Mouse (Mus musculus) liver, adult (tissue): Measurements from ENCODE around the gene Lgals3bp.

ENCODE experiments used
- GATA4 ChIP-seq: IDR thresholded peaks from 2 replicates; pipeline ENCODE4 v1.6.1; 2014; ENCODE audit warnings: mild to moderate bottlenecking, low read length; ENCODE audit not compliant: insufficient replicate concordance

Lgals3bp gene

DNA sequence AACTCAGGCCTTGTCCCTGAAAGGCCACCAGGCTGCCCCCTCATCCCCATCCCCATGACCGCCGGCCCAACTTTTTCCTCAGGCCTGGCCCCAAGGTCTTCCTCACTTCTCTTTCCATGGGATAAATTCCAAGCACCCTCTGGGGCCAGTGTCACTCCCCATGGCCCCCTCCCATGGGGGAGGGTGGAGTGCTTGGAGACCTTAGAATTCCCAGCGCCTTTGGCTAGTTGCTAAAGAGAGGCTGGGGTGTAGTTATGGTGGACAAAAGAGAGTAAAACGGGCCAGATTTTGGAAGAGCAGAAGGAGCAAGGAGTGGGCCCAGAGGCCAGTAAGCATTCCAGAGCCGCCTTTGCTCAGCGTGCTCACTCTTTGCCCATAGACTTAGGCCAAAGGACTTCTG lies 46.3 kb downstream of the Lgals3bp start, which contains the start of gene Timp2:
Timp2 (minus strand) TSS at position 101 of the 400 bp plus-strand sequence.
- no peak for TF ChIP-seq GATA4

DNA sequence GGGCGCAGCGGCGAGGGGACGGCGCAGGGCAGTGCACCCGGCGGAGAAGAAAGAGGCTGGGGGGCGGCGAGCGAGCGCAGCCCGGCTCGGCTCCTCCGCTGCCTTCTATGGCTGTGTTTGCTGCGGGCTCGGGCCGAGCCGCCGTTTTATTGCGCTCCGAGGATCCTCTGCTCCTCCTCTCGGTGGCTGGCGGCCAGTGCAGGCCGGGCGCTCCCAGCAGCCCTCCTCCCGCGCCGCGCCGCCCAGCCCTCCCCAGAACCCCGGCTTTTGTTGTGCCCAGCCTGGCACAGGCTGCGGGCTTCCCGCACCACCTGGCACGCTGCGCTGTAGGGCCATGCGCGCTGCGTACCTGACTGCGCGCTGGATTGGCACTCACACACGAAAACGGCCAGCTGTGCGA lies 46.7 kb downstream of the Lgals3bp start:
- TF ChIP-seq GATA4 = no peak

DNA sequence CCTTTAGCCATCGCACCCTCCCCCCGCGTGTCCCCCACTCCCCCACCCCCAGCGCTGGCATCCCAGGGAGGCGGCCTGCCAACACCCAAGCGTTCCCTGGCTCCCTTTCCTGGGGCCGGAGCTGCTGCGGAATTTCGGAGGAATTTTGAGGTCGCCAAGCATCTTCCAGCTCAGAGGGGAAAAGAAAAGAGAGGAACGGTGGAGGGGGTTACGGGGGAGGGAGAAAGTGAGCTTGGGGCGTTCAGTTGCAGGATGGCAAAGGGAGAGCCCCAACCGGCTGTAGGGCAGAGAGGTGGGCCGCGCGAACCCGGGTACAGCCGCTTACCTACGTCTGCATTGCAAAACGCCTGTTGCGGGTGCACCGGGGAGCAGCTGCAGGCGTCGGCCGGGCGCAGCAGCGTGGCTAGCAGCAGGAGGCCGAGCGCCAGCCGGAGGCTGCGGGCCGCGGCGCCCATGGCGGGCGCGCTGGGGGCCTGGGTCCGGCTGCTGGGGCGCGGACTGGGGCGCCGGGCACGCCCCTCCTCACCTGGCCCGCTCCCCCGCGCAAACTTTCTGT lies 47.2 kb downstream of the Lgals3bp start:
- no peak for TF ChIP-seq GATA4

DNA sequence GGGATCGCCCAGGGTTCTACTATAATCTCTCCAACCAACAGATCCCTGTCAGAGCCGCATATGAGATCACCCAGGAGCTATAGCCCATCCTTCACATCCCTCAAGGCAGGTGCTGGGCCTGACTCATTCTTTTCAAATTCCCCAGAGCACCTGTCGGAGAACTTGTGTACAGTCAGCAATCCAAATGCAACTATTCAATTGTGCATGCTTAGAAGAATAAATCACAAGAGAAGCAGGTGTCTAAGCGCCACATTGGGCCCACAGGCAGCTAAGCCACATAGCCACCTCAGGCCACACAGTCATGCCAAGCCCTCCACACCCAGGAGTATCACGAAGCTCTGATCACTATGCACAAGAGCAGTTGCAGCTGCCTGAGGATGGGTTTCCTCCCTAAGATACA lies 52.4 kb downstream of the Lgals3bp start:
- no peak for TF ChIP-seq GATA4

DNA sequence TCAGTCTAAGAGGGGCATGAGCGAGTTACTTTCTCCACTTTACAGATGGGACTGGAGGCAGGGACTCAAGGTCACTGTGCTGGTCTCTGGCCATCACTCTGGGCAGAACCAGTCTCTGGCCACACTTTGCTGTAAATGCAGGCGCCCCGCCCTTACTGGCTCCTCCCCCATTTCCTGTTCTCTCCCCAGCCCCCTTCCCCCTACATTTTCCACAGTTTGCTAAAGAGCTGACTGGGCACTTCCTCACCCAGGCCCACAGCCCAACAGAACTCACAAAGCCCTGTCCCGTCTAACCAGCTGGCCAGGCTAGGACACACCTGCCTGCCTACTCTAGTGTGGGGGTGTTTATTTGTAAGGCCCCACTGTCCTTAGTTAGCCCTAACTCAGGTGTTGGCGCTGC lies 53.0 kb downstream of the Lgals3bp start:
- TF ChIP-seq GATA4 = no peak

DNA sequence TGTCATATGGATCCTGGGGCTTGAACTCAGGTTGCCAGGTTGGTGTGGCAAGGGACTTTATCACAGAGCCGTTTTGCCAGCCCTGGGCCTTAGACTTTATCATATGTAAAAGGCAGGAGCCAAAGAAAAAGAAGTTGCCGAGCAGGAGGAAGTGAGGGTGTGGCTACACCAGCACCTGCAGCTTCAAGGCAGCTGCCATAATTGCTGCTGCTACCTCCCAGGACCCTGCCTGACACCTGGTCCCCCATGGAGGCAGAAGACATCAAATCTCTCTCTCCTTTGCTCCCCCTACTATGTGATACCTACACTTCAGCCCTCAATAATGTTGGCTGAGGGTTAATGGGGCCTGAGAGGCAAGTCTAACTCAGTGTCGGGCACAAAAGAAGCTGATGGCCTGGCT lies 53.5 kb downstream of the Lgals3bp start:
- no peak for TF ChIP-seq GATA4

DNA sequence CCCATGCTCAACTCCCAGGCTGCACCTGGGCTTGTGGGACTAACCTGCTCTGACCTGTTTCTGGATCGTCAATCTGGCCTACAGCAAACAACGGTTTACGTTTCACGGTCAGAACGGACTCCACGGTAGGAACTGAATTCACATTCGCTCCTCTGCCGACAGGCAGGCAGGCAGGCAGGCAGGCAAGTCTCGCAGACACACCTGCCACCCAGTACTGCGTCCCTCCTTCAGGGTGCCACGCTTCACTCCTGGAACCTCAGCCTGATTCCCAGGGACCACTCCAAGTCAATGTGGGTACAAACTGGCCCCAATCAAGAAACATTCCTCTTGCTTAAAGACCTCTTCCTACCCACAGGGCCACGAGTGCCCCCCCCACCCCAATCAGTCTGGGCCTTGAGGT lies 54.0 kb downstream of the Lgals3bp start:
- TF ChIP-seq GATA4 = no peak

DNA sequence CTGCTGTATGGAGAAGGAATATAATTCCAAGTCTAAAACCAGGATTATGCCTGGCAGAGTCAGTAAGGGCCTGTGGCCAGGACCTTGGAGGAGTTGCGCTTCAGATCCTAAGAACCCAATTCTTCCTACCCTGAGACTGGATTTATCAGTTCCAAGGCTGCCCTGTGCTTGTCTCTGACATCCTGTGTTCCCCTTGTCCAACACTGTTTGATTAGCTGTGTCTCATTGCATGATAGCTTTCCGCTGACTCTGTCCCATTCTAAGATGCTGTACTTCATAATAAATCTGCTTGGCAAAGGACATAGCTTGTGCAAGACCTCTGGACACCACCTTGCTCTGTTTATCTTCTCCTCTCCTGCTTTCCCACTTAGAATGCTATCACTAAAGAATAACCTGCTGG lies 54.5 kb downstream of the Lgals3bp start:
- TF ChIP-seq GATA4 = peak; percentile 96

DNA sequence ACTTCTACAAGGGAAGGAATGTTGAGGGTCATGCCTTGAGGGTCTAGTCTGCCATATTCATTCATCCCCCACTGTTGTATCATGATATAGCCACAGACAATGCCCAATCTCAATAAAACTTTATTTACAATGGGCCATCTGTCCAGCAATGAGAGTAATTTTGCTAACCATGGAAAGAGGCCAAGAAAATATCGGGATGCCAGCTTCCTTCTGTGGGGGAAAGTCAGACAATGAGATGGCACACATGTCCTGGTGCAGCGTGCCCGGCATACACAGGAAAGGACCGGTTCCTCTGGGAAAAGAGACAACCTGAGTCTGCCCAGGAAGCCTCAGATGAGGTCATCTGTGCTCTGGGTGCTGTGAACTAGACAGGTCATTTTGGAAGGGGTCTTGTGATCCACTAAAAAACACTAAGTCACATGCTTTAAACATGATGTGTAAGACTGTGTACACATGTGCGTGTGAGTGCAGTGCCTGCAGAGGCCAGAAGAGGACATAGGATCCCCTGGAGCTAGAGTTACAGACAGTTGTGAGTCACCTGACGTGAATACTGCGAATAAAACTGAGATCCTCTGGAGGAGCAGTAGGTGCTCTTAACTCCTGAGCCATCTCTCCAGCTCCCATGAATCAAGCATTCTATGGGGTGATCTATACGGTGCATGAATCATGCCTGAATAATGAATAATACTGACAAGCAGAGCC lies 55.3 kb downstream of the Lgals3bp start:
- no peak for TF ChIP-seq GATA4

DNA sequence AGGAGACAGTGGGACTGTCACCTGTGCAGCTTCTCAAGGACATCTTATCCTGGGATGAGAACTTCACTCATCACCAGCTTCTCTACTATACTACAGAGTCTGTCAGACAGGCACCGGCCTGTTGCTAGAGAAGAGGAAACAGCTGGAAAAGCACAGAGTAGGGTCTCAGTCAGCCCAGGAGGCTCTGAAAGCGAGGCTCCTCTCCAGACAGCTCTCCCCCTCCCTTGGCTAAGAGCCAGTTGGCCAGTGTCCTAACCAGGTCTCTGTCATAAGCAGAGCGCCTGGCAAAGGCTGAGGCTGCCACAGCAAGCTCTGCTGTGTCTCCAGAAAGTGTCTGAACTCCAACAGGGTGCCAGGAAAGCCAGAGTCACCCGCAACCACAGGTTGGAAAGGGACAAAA lies 56.2 kb downstream of the Lgals3bp start:
- no peak for TF ChIP-seq GATA4

DNA sequence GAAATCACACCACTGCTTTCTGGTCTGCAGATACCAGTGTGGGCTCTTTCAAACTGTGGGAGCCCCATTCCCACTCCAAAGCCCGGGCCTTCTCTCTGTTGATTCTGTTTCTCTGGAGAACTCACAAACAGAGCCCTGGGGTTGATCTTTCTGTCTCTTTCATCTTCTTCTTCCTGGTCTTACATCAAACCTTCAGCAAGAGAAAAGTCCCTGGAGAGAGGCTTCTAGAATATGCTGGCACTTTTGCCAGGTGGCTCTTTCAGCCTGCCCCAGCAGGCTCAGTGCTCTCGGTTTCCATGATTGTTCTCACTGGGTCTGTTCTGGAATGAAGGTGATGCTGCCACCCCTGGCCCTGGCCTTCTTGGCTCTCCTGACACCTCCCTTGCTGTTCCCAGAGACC lies 58.3 kb downstream of the Lgals3bp start:
- no peak for TF ChIP-seq GATA4
